Mouse (Mus musculus) liver, embryonic 14.5 days (tissue): Measurements from ENCODE around the gene Bcl3. TPM values are rescaled to one million over a fixed set of nuclear protein-coding genes. Genes with fewer than 3 reads are reported as not detected.

Source experiments
- ATAC-seq: fragments of 200-750 bp; cut with Nextera tagmentation; 2 replicates; pipeline ENCODE4 v1.8.0; 2017; ENCODE audit warnings: moderate number of reproducible peaks, mild to moderate bottlenecking, moderate library complexity; ENCODE audit not compliant: insufficient read depth
- DNase-seq, 3 experiments: peaks; one replicate each; pipeline ENCODE4 v3.0.0-alpha.2; 2012 to 2013; ENCODE audit warnings: low read depth in 3 of 3, low spot score in 3 of 3
- H3K27ac ChIP-seq: fragments of 300-500 bp; sonication (generic); 2 replicates; pipeline ENCODE4 v1.5.1; 2014; ENCODE audit warnings: moderate library complexity, mild to moderate bottlenecking, control low read depth, inconsistent platforms
- H3K27me3 ChIP-seq: fragments of 300-500 bp; sonication (generic); 2 replicates; pipeline ENCODE4 v1.6.1; 2014; ENCODE audit warnings: mild to moderate bottlenecking, low read length, moderate library complexity; ENCODE audit not compliant: control insufficient read depth, insufficient read depth
- H3K36me3 ChIP-seq: fragments of 300-500 bp; sonication (generic); replicated peaks from 2 replicates; pipeline ENCODE4 v1.6.1; 2014; ENCODE audit warnings: low read depth; ENCODE audit not compliant: control insufficient read depth, insufficient read depth
- H3K4me1 ChIP-seq, 2 experiments: fragments of 200-500 bp in 1 of 2; fragments of 300-500 bp in 1 of 2; sonication (generic) in 1 of 2; replicated peaks; 2 replicates each; pipeline ENCODE4 v1.6.1; 2012 to 2014; ENCODE audit warnings: antibody characterized with exemption in 1 of 2, inconsistent platforms in 1 of 2, low read length in 1 of 2; ENCODE audit not compliant: control insufficient read depth in 2 of 2, insufficient read depth in 2 of 2
- H3K4me2 ChIP-seq: fragments of 300-500 bp; sonication (generic); 2 replicates; pipeline ENCODE4 v1.6.1; 2014; ENCODE audit warnings: low read depth, mild to moderate bottlenecking, control low read depth, moderate library complexity
- H3K4me3 ChIP-seq, 2 experiments: fragments of 200-500 bp in 1 of 2; fragments of 300-500 bp in 1 of 2; sonication (generic) in 1 of 2; 2 replicates each; pipeline ENCODE4 v1.5.1; 2012 to 2014; ENCODE audit warnings: low read depth in 2 of 2, low read length in 2 of 2, mild to moderate bottlenecking in 2 of 2, control low read depth in 1 of 2, inconsistent platforms in 1 of 2, moderate library complexity in 1 of 2; ENCODE audit not compliant: insufficient read depth in 1 of 2
- H3K9ac ChIP-seq: fragments of 300-500 bp; sonication (generic); replicated peaks from 2 replicates; pipeline ENCODE4 v1.6.1; 2014; ENCODE audit warnings: mild to moderate bottlenecking, control low read depth, moderate library complexity
- H3K9me3 ChIP-seq: fragments of 300-500 bp; sonication (generic); 2 replicates; pipeline ENCODE4 v1.6.1; 2016; ENCODE audit warnings: low read length, mixed read lengths; ENCODE audit not compliant: control insufficient read depth
- CTCF ChIP-seq: IDR thresholded peaks from 2 replicates; pipeline ENCODE4 v1.5.1; 2016; ENCODE audit warnings: antibody characterized with exemption, low read depth, control low read depth
- EP300 ChIP-seq: IDR thresholded peaks from 2 replicates; pipeline ENCODE4 v1.6.1; 2016; ENCODE audit warnings: antibody characterized with exemption, low read depth
- WGBS: fragments of 180-500 bp; shearing (Covaris S2); extraction: QIAGEN DNeasy Blood & Tissue Kit; methylation state at CpG from one replicate; pipeline ENCODE4 v1.1.7; 2014; ENCODE audit not compliant: insufficient replicate concordance; 5-methylcytosine and 5-hydroxymethylcytosine counted together
- polyA plus RNA-seq, 2 experiments: library from polyadenylated mRNA; depleted of rRNA in 1 of 2; stranded (reverse) in 1 of 2; unstranded in 1 of 2; fragments of >200 nt; fragmentation: Nextera tagmentation in 1 of 2; extraction: Ambion mirVana in 1 of 2; gene quantifications; 2 replicates each; pipeline versions ENCODE4 v1.2.1 to v1.2.3; 2012 to 2014

Bcl3 gene
- polyA plus RNA-seq, 2 experiments, result 3.1 to 3.5 TPM

- Histone ChIP-seq H3K4me1 (peaks cover 0 to 16% of the 10 kb centered on the region in 2 experiments; a peak in 2 of 4 replicates), H3K27me3 (peaks cover 19% of the 10 kb centered on the region), H3K9ac (no peak overlapping the region), H3K36me3 (no peaks in the 10 kb centered on the region), H3K27ac (no peak overlapping the region), H3K9me3 (no peaks in the 10 kb centered on the region), H3K4me3 (no peak overlapping the region), H3K4me2 (peak overlapping the region; percentile 32)
- peak; percentile 70 for ATAC-seq
- peak in 2 of 3 experiments; percentile 56 to 70 for DNase-seq
- 15% methylated on average over 24 of the region's 26 CpGs for WGBS
- TF ChIP-seq EP300 (no peak), CTCF (no peak)
Observed at GRCm38 (mm10) chr7:19824182-19824973, 1.8 kb upstream of the Bcl3 start.

GRCm38 (mm10) chr7:19823256-19824181 lies 949 bp upstream of the Bcl3 start:
- 0 out of 2 replicates have a peak, but pooled peaks have one; percentile 11 for ATAC-seq
- peaks cover 0 to 20% of the 10 kb centered on the region in 2 experiments; a peak in 2 of 4 replicates for H3K4me1 ChIP-seq
- DNase-seq, result no peak
- H3K36me3 ChIP-seq, result no peaks in the 10 kb centered on the region
- WGBS, result 10% methylated on average over 16 of the region's 16 CpGs
- H3K9ac ChIP-seq, result no peak overlapping the region
- TF ChIP-seq CTCF (no peak), EP300 (no peak)
- no peak overlapping the region for H3K4me3 ChIP-seq
- peak overlapping the region; percentile 32 for H3K4me2 ChIP-seq
- no peaks in the 10 kb centered on the region for H3K9me3 ChIP-seq
- H3K27me3 ChIP-seq, result peaks cover 19% of the 10 kb centered on the region
- peak overlapping the region; percentile 35 for H3K27ac ChIP-seq

GRCm38 (mm10) chr7:19822193-19822592 lies 377 bp downstream of the Bcl3 start:
- no peak for ATAC-seq
- H3K4me3 ChIP-seq, result peak overlapping the region; percentile 39 to 53

GRCm38 (mm10) chr7:19821633-19822032 lies 937 bp downstream of the Bcl3 start:
- no peak for TF ChIP-seq EP300
- TF ChIP-seq CTCF, result no peak
- peaks cover 19% of the 10 kb centered on the region for H3K27me3 ChIP-seq
- no peak overlapping the region for H3K9ac ChIP-seq
- no peak for DNase-seq
- no peak overlapping the region for H3K27ac ChIP-seq
- 60% methylated on average over 7 of the region's 7 CpGs for WGBS
- H3K36me3 ChIP-seq, result no peaks in the 10 kb centered on the region
- H3K9me3 ChIP-seq, result no peaks in the 10 kb centered on the region
- H3K4me3 ChIP-seq, result peak overlapping the region; percentile 39 to 53; a peak in 3 of 4 replicates
- peak overlapping the region; percentile 62 for H3K4me2 ChIP-seq
- H3K4me1 ChIP-seq, result peaks cover 0 to 28% of the 10 kb centered on the region in 2 experiments; a peak in 2 of 4 replicates
- ATAC-seq, result no peak

More at GRCm38 (mm10) chr7:19822193-19822592, 377 bp downstream of the Bcl3 start:
- Histone ChIP-seq H3K27ac (no peak overlapping the region), H3K4me2 (peak overlapping the region; percentile 62), H3K9ac (no peak overlapping the region; the same call in 1 of the 2 replicates), H3K9me3 (no peaks in the 10 kb centered on the region), H3K36me3 (no peaks in the 10 kb centered on the region), H3K27me3 (peaks cover 19% of the 10 kb centered on the region), H3K4me1 (peaks cover 0 to 28% of the 10 kb centered on the region in 2 experiments; a peak in 2 of 4 replicates)
- DNase-seq, result no peak
- 6% methylated on average over 20 of the region's 20 CpGs for WGBS
- no peak for TF ChIP-seq CTCF
- no peak for TF ChIP-seq EP300
